Mouse (Mus musculus) liver, embryonic 14.5 days (tissue): ENCODE data around the gene Mtfr2.

ENCODE experiments used
- CTCF ChIP-seq: IDR thresholded peaks from 2 replicates; pipeline ENCODE4 v1.5.1; 2016; ENCODE audit warnings: antibody characterized with exemption, low read depth, control low read depth
- EP300 ChIP-seq: IDR thresholded peaks from 2 replicates; pipeline ENCODE4 v1.6.1; 2016; ENCODE audit warnings: antibody characterized with exemption, low read depth

DNA sequence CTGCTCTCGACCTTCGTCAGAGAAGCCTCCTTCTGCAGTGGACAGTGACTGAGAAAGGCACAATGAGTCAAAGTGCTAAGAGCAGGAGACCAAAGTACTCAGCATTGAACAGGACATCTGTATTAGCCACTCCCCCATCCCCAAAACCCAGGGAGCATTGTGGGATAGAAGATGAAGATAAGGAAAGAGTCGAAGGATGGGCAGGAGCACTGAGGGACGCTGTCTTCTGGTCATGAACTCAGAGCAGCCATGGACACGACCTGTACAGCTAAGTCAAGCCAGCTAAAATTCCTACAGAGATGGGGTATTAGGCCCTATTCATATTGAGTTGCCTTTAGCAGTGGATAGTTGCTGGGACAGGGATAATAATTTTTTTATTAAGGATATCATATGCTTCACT, 55.4 kb downstream of the Mtfr2 start:
- no peak for TF ChIP-seq EP300
- TF ChIP-seq CTCF = no peak
